Mouse (Mus musculus): ENCODE data around the gene Zfp646. TPM values are rescaled to one million over a fixed set of nuclear protein-coding genes. Genes with fewer than 3 reads are reported as not detected.

Gene Zfp646
- polyA plus RNA-seq, 1 experiment from 2014 or later: 20.2 TPM

- Histone ChIP-seq H3K27me3 (ENCODE audit: control insufficient read depth, insufficient read depth, low read length) (no peaks in the 10 kb centered on the region), H3K9me3 (ENCODE audit: control insufficient read depth, low read length) (no peaks in the 10 kb centered on the region), H3K36me3 (ENCODE audit: control insufficient read depth, insufficient read depth, low read length) (peaks cover 43% of the 10 kb centered on the region), H3K27ac (ENCODE audit: low read depth, low read length) (peak within 1 kb of the TSS; percentile 65; the same call in 1 of the 2 replicates), H3K9ac (ENCODE audit: low read depth, low read length) (peak within 1 kb of the TSS; percentile 79), H3K4me1 (ENCODE audit: control insufficient read depth, insufficient read depth, low read length) (peaks cover 7% of the 10 kb centered on the region), H3K4me2 (replicated peaks; ENCODE audit: low read depth, low read length) (peak within 1 kb of the TSS; percentile 86), H3K4me3 (ENCODE audit: low read length) (peak within 1 kb of the TSS; percentile 56)
- ATAC-seq (ENCODE audit: low FRiP score, low TSS enrichment): peak; percentile 94
- 6% methylated on average over 38 of the region's 38 CpGs for WGBS
Observed at GRCm38 (mm10) chr7:127903971-127904796, 28.2 kb downstream of the Zfp646 start, which contains the start of gene Bckdk. Gene Bckdk, plus strand, starts transcription at chr7:127904082.

GRCm38 (mm10) chr7:127907939-127908338, 31.9 kb downstream of the Zfp646 start:
- H3K27me3 ChIP-seq (ENCODE audit: control insufficient read depth, insufficient read depth, low read length): no peaks in the 10 kb centered on the region
- 94% methylated on average over 12 of the region's 12 CpGs for WGBS
- ATAC-seq (ENCODE audit: low FRiP score, low TSS enrichment): no peak
- H3K4me1 ChIP-seq (ENCODE audit: control insufficient read depth, insufficient read depth, low read length): peaks cover 15% of the 10 kb centered on the region
- no peak overlapping the region for H3K4me2 ChIP-seq (replicated peaks; ENCODE audit: low read depth, low read length)
- no peaks in the 10 kb centered on the region for H3K9me3 ChIP-seq (ENCODE audit: control insufficient read depth, low read length)
- no peak overlapping the region for H3K4me3 ChIP-seq (ENCODE audit: low read length)
- no peak overlapping the region for H3K27ac ChIP-seq (ENCODE audit: low read depth, low read length)
- peaks cover 48% of the 10 kb centered on the region for H3K36me3 ChIP-seq (ENCODE audit: control insufficient read depth, insufficient read depth, low read length)
- no peak overlapping the region for H3K9ac ChIP-seq (ENCODE audit: low read depth, low read length)

DNA sequence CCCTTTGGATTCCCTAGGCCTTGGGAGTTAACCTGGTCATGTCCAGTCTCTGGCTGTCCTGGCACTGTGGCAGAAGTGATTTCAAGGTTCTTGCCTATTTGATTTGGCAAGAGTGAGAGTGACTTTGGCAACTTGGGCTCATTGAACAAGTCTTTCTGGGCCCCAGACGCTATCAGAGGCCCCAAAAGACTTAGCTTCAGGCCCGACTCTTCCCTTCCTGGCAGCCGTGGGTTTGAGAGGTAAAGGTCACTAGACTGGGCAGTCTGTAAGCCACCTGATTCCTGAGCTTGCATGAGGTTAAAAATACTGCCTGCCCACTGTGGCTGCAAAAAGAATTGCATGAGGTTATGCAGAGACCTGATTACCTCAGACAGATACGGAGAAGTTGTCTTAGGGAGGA, 32.6 kb downstream of the Zfp646 start:
- 87% methylated on average over 4 of the region's 4 CpGs for WGBS
- Histone ChIP-seq H3K4me1 (ENCODE audit: control insufficient read depth, insufficient read depth, low read length) (peaks cover 19% of the 10 kb centered on the region), H3K36me3 (ENCODE audit: control insufficient read depth, insufficient read depth, low read length) (peaks cover 48% of the 10 kb centered on the region), H3K9me3 (ENCODE audit: control insufficient read depth, low read length) (no peaks in the 10 kb centered on the region), H3K9ac (ENCODE audit: low read depth, low read length) (no peak overlapping the region), H3K4me2 (replicated peaks; ENCODE audit: low read depth, low read length) (no peak overlapping the region), H3K27ac (ENCODE audit: low read depth, low read length) (no peak overlapping the region), H3K27me3 (ENCODE audit: control insufficient read depth, insufficient read depth, low read length) (no peaks in the 10 kb centered on the region), H3K4me3 (ENCODE audit: low read length) (no peak overlapping the region)
- ATAC-seq (ENCODE audit: low FRiP score, low TSS enrichment): no peak

DNA sequence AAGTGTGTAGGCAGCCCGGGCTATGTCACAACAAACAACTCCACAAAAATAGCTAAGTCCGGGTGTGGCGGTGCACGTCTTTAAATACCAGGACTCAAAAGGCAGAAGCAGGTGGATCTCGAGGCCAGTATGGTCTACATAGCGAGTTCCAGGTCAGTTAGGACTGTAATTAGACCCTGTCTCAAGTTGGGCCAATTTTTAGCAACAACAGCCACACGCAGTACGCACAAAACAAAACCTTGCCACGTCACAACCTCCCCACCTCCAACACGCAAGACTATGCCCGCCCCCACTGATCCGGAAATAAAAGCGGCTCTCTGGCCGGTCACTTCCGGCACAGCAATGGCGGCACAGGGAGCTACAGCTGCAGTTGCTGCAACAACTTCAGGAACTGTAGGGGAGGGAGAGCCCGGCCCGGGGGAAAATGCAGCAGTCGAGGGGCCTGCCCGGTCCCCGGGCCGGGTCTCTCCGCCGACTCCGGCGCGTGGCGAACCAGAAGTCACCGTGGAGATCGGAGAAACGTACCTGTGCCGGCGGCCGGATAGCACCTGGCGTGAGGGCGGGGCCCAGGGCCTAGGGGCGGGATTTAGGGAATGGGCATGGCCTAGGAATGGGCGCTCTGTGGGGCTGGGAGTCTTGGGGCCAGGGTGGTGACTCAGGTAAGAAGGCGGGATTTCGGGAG, 36.3 kb downstream of the Zfp646 start, which contains the start of gene Kat8:
Kat8 (plus strand) TSS at position 327 of the 682 bp plus-strand sequence.
- H3K4me3 ChIP-seq (ENCODE audit: low read length): peak within 1 kb of the TSS; percentile 84

GRCm38 (mm10) chr7:127912938-127913337, 36.9 kb downstream of the Zfp646 start:
- Histone ChIP-seq H3K27ac (ENCODE audit: low read depth, low read length) (no peak overlapping the region), H3K9ac (ENCODE audit: low read depth, low read length) (peak overlapping the region; percentile 79), H3K4me1 (ENCODE audit: control insufficient read depth, insufficient read depth, low read length) (peaks cover 11% of the 10 kb centered on the region; the same call in 1 of the 2 replicates), H3K36me3 (ENCODE audit: control insufficient read depth, insufficient read depth, low read length) (peaks cover 46% of the 10 kb centered on the region), H3K27me3 (ENCODE audit: control insufficient read depth, insufficient read depth, low read length) (no peaks in the 10 kb centered on the region), H3K4me2 (replicated peaks; ENCODE audit: low read depth, low read length) (peak overlapping the region; percentile 61), H3K9me3 (ENCODE audit: control insufficient read depth, low read length) (no peaks in the 10 kb centered on the region), H3K4me3 (ENCODE audit: low read length) (peak overlapping the region; percentile 84)
- WGBS: 22% methylated on average over 4 of the region's 4 CpGs
- no peak for ATAC-seq (ENCODE audit: low FRiP score, low TSS enrichment)

More for the DNA sequence above, 36.3 kb downstream of the Zfp646 start, which contains the start of gene Kat8:
- peak within 1 kb of the TSS; percentile 61 for H3K4me2 ChIP-seq (replicated peaks; ENCODE audit: low read depth, low read length)
- no peaks in the 10 kb centered on the region for H3K27me3 ChIP-seq (ENCODE audit: control insufficient read depth, insufficient read depth, low read length)
- peak; percentile 95 for ATAC-seq (ENCODE audit: low FRiP score, low TSS enrichment)
- peaks cover 11% of the 10 kb centered on the region; the same call in 1 of the 2 replicates for H3K4me1 ChIP-seq (ENCODE audit: control insufficient read depth, insufficient read depth, low read length)
- peak within 1 kb of the TSS; percentile 80; the same call in 1 of the 2 replicates for H3K27ac ChIP-seq (ENCODE audit: low read depth, low read length)
- H3K36me3 ChIP-seq (ENCODE audit: control insufficient read depth, insufficient read depth, low read length): peaks cover 47% of the 10 kb centered on the region
- no peaks in the 10 kb centered on the region for H3K9me3 ChIP-seq (ENCODE audit: control insufficient read depth, low read length)
- H3K9ac ChIP-seq (ENCODE audit: low read depth, low read length): peak within 1 kb of the TSS; percentile 79
- WGBS: 2% methylated on average over 40 of the region's 40 CpGs

DNA sequence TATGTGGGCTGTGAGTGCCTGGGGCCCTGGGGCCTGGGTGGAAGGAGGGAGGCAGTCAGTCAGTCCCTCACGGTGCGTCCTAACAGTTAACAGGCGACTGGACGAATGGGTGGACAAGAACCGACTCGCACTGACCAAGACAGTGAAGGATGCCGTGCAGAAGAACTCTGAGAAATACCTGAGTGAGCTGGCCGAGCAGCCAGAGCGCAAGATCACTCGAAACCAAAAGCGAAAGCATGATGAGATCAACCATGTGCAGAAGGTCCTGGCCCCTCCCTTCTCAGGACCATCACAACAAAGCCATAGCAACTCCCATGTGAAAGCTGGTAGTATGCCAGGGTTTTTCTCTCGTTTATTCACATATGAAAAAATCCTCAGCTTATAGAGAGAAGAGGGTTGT, 39.3 kb downstream of the Zfp646 start:
- Histone ChIP-seq H3K4me1 (ENCODE audit: control insufficient read depth, insufficient read depth, low read length) (peaks cover 11% of the 10 kb centered on the region; the same call in 1 of the 2 replicates), H3K9me3 (ENCODE audit: control insufficient read depth, low read length) (no peaks in the 10 kb centered on the region), H3K27me3 (ENCODE audit: control insufficient read depth, insufficient read depth, low read length) (no peaks in the 10 kb centered on the region), H3K36me3 (ENCODE audit: control insufficient read depth, insufficient read depth, low read length) (peaks cover 32% of the 10 kb centered on the region), H3K27ac (ENCODE audit: low read depth, low read length) (no peak overlapping the region), H3K4me2 (replicated peaks; ENCODE audit: low read depth, low read length) (no peak overlapping the region), H3K4me3 (ENCODE audit: low read length) (no peak overlapping the region), H3K9ac (ENCODE audit: low read depth, low read length) (no peak overlapping the region)
- ATAC-seq (ENCODE audit: low FRiP score, low TSS enrichment): no peak
- 93% methylated on average over 12 of the region's 12 CpGs for WGBS

DNA sequence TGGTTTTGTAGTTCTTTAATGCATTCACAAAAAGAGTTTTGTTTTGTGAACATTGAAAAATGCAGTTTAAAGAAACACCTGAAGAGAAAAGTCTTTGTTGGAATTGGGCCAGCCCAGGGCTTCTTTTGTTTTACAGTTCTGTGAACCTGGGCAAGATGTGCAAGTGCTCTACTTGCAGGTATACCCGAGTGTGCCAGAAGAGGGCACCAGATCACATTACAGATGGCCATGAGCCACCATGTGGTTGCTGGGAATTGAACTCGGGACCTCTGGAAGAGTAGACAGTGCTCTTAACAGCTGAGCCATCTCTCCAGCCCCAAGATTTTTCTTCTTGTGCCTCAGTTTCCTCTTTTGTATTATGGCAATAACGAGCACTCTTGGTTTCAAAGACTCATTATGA, 42.2 kb downstream of the Zfp646 start:
- Histone ChIP-seq H3K36me3 (ENCODE audit: control insufficient read depth, insufficient read depth, low read length) (peaks cover 53% of the 10 kb centered on the region), H3K9me3 (ENCODE audit: control insufficient read depth, low read length) (no peaks in the 10 kb centered on the region), H3K4me3 (ENCODE audit: low read length) (no peak overlapping the region), H3K9ac (ENCODE audit: low read depth, low read length) (no peak overlapping the region), H3K27ac (ENCODE audit: low read depth, low read length) (no peak overlapping the region), H3K27me3 (ENCODE audit: control insufficient read depth, insufficient read depth, low read length) (no peaks in the 10 kb centered on the region), H3K4me2 (replicated peaks; ENCODE audit: low read depth, low read length) (no peak overlapping the region), H3K4me1 (ENCODE audit: control insufficient read depth, insufficient read depth, low read length) (peaks cover 1% of the 10 kb centered on the region; the same call in 1 of the 2 replicates)
- WGBS: 58% methylated on average over 3 of the region's 3 CpGs
- ATAC-seq (ENCODE audit: low FRiP score, low TSS enrichment): no peak

DNA sequence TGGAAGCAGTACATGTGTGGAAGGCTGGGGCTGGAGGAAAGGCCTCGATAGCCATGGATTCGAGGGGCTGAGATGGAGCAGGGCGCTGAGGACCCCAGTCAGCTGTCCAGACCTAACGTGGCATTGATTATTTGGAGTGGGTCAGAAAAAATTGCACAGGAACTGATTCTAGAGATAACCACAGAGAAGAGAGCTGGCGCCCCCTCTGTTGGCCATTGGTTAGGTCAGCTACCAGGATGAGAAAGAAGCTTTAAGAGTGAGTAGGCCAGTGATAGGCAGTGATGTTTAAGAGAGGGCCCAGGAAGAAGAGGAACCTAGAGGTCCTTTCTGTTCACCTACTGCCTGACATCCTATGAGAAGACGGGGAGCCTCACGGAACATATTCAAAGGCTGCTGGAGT, 43.3 kb downstream of the Zfp646 start:
- no peak overlapping the region for H3K4me3 ChIP-seq (ENCODE audit: low read length)
- H3K27ac ChIP-seq (ENCODE audit: low read depth, low read length): no peak overlapping the region
- H3K36me3 ChIP-seq (ENCODE audit: control insufficient read depth, insufficient read depth, low read length): peaks cover 61% of the 10 kb centered on the region
- no peak overlapping the region for H3K9ac ChIP-seq (ENCODE audit: low read depth, low read length)
- H3K4me2 ChIP-seq (replicated peaks; ENCODE audit: low read depth, low read length): no peak overlapping the region
- no peaks in the 10 kb centered on the region for H3K27me3 ChIP-seq (ENCODE audit: control insufficient read depth, insufficient read depth, low read length)
- no peak for ATAC-seq (ENCODE audit: low FRiP score, low TSS enrichment)
- no peaks in the 10 kb centered on the region; the same call in 1 of the 2 replicates for H3K4me1 ChIP-seq (ENCODE audit: control insufficient read depth, insufficient read depth, low read length)
- WGBS: 81% methylated on average over 7 of the region's 7 CpGs
- no peaks in the 10 kb centered on the region for H3K9me3 ChIP-seq (ENCODE audit: control insufficient read depth, low read length)
